Mouse (Mus musculus) embryonic stem cell, embryonic (primary cell): ENCODE data around the gene Dnase1l2.

ENCODE experiments used
- CTCF ChIA-PET, 4 experiments: fragments of 300-600 bp in 2 of 4; fragments of 350-600 bp in 2 of 4; sonication (Branson Sonifier 250); formaldehyde crosslinking; loops; one replicate each; lab custom pipeline; 2022; ENCODE audit warnings: inconsistent platforms in 2 of 4; lab: Charles Lee
- POLR2A ChIA-PET, 4 experiments: fragments of 300-600 bp in 2 of 4; fragments of 350-600 bp in 2 of 4; sonication (Branson Sonifier 250); formaldehyde crosslinking; loops; one replicate each; lab custom pipeline; 2022; ENCODE audit warnings: antibody characterized with exemption in 4 of 4, inconsistent platforms in 1 of 4; lab: Charles Lee

Gene Dnase1l2

DNA sequence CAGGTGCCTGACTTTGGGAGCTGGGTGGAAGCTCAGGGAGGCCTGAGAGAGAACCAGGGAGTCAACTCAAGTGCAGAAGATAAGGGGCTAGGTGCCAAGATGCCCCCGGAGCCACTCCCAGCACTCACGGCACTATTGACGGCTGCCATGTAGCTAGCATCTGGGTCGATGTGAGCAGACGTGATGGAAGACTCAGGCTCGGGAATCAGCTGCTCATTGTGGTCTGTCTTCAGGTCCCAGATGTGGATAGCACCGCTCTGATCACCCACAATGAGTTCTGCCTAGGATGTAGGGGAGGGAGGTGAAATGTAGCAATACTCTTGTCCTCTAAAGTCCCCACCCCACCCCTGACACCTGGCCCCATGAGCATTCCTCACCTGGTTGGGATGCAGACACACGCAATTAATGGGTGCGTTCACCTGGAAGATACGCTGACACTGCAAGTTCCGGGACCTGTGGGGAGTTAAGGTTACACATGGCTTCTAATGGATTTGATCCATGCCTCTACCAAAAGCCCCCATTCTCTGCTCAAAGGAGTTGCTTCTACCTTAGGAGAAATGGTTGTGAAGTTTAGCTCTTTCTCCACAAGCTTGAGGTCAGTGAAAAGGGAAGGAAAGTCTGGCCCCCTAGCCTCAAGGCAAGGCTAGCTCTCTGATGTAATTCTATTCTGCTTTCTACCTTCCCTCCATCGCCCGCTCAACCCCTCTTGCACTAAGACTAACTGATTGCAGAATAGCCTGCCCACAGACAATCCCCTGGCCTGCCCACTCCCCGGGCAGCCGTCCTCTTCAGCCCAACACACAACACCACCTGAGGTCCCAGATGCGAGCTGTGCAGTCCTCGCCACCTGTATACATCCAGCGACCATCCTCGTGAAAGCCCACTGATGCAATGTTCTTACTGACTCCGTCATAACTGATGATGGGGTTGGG lies 34.4 kb upstream of the Dnase1l2 start:
- ChIA-PET POLR2A (interaction anchor here (0.6 to 24.5 kb wide), 20 partner anchors 8 to 245 kb away, joined by 3 to 396 read pairs (median 8); partner anchors contain the start of genes Traf7 (in 3 of the 4), Rnps1 (in 2 of the 4), Pkd1 (in 1 of the 4) and Rab26 (in 1 of the 4)), CTCF (interaction anchor here in 2 of 4 experiments (0.9 to 3.1 kb wide), 2 partner anchors 50 to 129 kb away, joined by 4 to 32 read pairs; partner anchors contain the start of gene Traf7 (in 1 of the 2))

GRCm38 (mm10) chr17:24476022-24476776 lies 33.3 kb upstream of the Dnase1l2 start:
- ChIA-PET POLR2A (interaction anchor here in 3 of 4 experiments (0.6 to 24.5 kb wide), 17 partner anchors 9 to 215 kb away, joined by 3 to 396 read pairs (median 7); partner anchors contain the start of genes Traf7 (in 3 of the 3), Pkd1 (in 1 of the 3), Rab26 (in 1 of the 3) and Rnps1 (in 1 of the 3)), CTCF (interaction anchor here in 2 of 4 experiments (0.9 to 3.1 kb wide), 2 partner anchors 51 to 130 kb away, joined by 4 to 32 read pairs; partner anchors contain the start of gene Traf7 (in 1 of the 2))

DNA sequence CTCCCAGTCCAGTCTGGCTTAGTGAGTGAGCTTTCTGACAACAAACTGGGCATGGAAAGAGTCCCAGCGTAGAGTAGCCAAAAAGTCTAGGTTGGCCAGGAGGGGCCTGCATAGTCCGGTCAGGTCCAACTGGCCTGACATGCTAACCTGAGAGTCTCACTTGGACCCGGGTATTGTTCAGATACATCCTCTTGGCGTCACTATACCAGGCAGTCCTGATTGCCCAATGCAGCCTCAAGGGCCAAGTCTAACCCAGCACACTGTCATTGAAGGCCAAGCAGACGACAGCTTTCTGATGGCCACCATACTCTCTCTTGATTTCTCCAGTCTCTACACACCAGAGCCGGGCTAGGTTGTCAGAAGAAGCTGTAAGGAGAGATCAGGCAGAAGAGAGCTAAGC lies 32.7 kb upstream of the Dnase1l2 start:
- CTCF ChIA-PET = interaction anchor here in 1 of 4 experiments (0.7 kb wide), 1 partner anchor 124 kb away, joined by 3 read pairs; the partner anchor contains the start of gene Abca3

GRCm38 (mm10) chr17:24474557-24474956 lies 31.7 kb upstream of the Dnase1l2 start:
- CTCF ChIA-PET = interaction anchor here in 2 of 4 experiments (0.5 to 1.1 kb wide), 2 partner anchors 84 to 651 kb away, joined by 3 read pairs; no protein-coding TSS in a partner anchor
- POLR2A ChIA-PET = interaction anchor here in 3 of 4 experiments (0.6 to 24.5 kb wide), 9 partner anchors 10 to 55 kb away, joined by 3 to 396 read pairs (median 7); partner anchors contain the start of genes Traf7 (in 3 of the 3) and Rab26 (in 1 of the 3)

More for the DNA sequence above, 32.7 kb upstream of the Dnase1l2 start:
- POLR2A ChIA-PET = interaction anchor here in 3 of 4 experiments (0.6 to 24.5 kb wide), 13 partner anchors 9 to 61 kb away, joined by 3 to 396 read pairs (median 7); partner anchors contain the start of genes Traf7 (in 3 of the 3), Rab26 (in 1 of the 3) and Rnps1 (in 1 of the 3)

- ChIA-PET CTCF (interaction anchor here in 2 of 4 experiments (0.5 to 1.1 kb wide), 3 partner anchors 20 to 203 kb away, joined by 3 to 6 read pairs (median 3); no protein-coding TSS in a partner anchor), POLR2A (interaction anchor here in 3 of 4 experiments (0.9 to 24.5 kb wide), 20 partner anchors 10 to 322 kb away, joined by 3 to 396 read pairs (median 4); partner anchors contain the start of genes Traf7 (in 3 of the 3), Ccnf (in 1 of the 3), Eci1 (in 1 of the 3) and Pkd1 (in 1 of the 3))
Measured at GRCm38 (mm10) chr17:24473612-24474275, 30.8 kb upstream of the Dnase1l2 start, which contains the start of gene Bricd5. Gene Bricd5, plus strand, starts transcription at chr17:24473884.

- ChIA-PET CTCF (interaction anchor here in 2 of 4 experiments (0.6 to 1.6 kb wide), 4 partner anchors 8 to 11 kb away, joined by 3 to 5 read pairs (median 5); no protein-coding TSS in a partner anchor), POLR2A (interaction anchor here (0.7 to 24.5 kb wide), 22 partner anchors 7 to 221 kb away, joined by 3 to 396 read pairs (median 4); partner anchors contain the start of genes Traf7 (in 3 of the 4), Ccnf (in 1 of the 4), Eci1 (in 1 of the 4) and Mlst8 (in 1 of the 4))
Measured at GRCm38 (mm10) chr17:24472512-24472911, 29.6 kb upstream of the Dnase1l2 start.

GRCm38 (mm10) chr17:24470701-24471527 lies 28.0 kb upstream of the Dnase1l2 start:
- POLR2A ChIA-PET = interaction anchor here (0.6 to 24.5 kb wide), 41 partner anchors 8 to 628 kb away, joined by 3 to 396 read pairs (median 4); partner anchors contain the start of genes Mlst8 (in 3 of the 4), Pkd1 (in 3 of the 4), Traf7 (in 3 of the 4) and Zfp598 (in 2 of the 4)
- CTCF ChIA-PET = interaction anchor here in 3 of 4 experiments (0.5 to 2.5 kb wide), 7 partner anchors 8 to 222 kb away, joined by 3 to 45 read pairs (median 3); partner anchors contain the start of gene Mlst8 (in 1 of the 3)

- CTCF ChIA-PET = interaction anchor here in 3 of 4 experiments (0.5 to 2.5 kb wide), 8 partner anchors 9 to 222 kb away, joined by 3 to 45 read pairs (median 3); partner anchors contain the start of gene Mlst8 (in 1 of the 3)
- POLR2A ChIA-PET = interaction anchor here (0.6 to 24.5 kb wide), 42 partner anchors 8 to 627 kb away, joined by 3 to 396 read pairs (median 4); partner anchors contain the start of genes Mlst8 (in 3 of the 4), Pkd1 (in 3 of the 4), Traf7 (in 3 of the 4) and Zfp598 (in 2 of the 4)
Measured at GRCm38 (mm10) chr17:24469910-24470602, 27.2 kb upstream of the Dnase1l2 start, which contains the start of the genes E4f1 and Pgp. Gene E4f1, minus strand, starts transcription at chr17:24470313. Gene Pgp, plus strand, starts transcription at chr17:24470392.

- ChIA-PET POLR2A (interaction anchor here (0.7 to 24.5 kb wide), 40 partner anchors 8 to 267 kb away, joined by 3 to 396 read pairs (median 4); partner anchors contain the start of genes Mlst8 (in 3 of the 4), Traf7 (in 3 of the 4), Pkd1 (in 2 of the 4) and Zfp598 (in 2 of the 4)), CTCF (interaction anchor here in 3 of 4 experiments (0.6 to 2.5 kb wide), 7 partner anchors 8 to 346 kb away, joined by 3 to 45 read pairs (median 3); partner anchors contain the start of genes Mlst8 (in 1 of the 3) and Traf7 (in 1 of the 3))
Measured at GRCm38 (mm10) chr17:24469336-24469909, 26.5 kb upstream of the Dnase1l2 start.

DNA sequence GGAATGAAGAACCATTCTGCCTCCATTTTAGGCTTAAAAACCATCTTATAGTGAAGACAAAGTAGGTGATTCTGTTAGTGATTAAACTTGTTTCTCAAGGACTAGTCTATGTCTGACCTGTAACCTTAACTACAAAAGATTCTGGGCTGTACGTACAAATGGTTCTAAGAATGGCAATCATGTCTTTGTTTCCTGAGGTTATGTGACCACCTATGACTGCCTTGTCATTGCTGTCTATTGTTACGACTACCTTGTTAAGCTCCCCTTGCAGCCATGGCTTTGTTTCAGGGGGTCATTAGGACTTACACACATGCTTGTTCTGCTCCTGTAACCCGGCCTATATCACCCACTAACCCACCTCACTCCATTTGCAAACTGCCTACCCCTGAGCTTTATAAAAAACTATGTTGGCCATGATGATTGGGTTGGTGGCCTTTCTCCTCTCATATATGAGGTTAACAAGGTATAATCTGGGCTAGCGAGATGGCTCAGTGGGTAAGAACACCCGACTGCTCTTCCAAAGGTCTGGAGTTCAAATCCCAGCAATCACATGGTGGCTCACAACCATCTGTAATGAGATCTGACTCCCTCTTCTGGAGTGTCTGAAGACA lies 25.8 kb upstream of the Dnase1l2 start:
- ChIA-PET CTCF (interaction anchor here in 3 of 4 experiments (0.6 to 1.0 kb wide), 3 partner anchors 11 to 346 kb away, joined by 3 to 4 read pairs (median 3); partner anchors contain the start of gene Traf7 (in 1 of the 3)), POLR2A (interaction anchor here in 3 of 4 experiments (0.9 to 24.5 kb wide), 18 partner anchors 9 to 317 kb away, joined by 3 to 396 read pairs (median 4); partner anchors contain the start of genes Mlst8 (in 3 of the 3), Traf7 (in 3 of the 3), Ccnf (in 1 of the 3) and Rab26 (in 1 of the 3))

- ChIA-PET POLR2A (interaction anchor here in 3 of 4 experiments (0.8 to 3.0 kb wide), 25 partner anchors 8 to 253 kb away, joined by 3 to 23 read pairs (median 5); partner anchors contain the start of genes Traf7 (in 3 of the 3), Mlst8 (in 2 of the 3), Bricd5 (in 1 of the 3) and Nthl1 (in 1 of the 3)), CTCF (interaction anchor here (0.6 to 1.5 kb wide), 11 partner anchors 9 to 361 kb away, joined by 3 to 8 read pairs (median 3); partner anchors contain the start of gene Mlst8 (in 1 of the 4))
Measured at GRCm38 (mm10) chr17:24463374-24464133, 20.6 kb upstream of the Dnase1l2 start.

- POLR2A ChIA-PET = interaction anchor here in 3 of 4 experiments (0.8 to 3.0 kb wide), 23 partner anchors 8 to 228 kb away, joined by 3 to 23 read pairs (median 5); partner anchors contain the start of genes Mlst8 (in 2 of the 3), Traf7 (in 2 of the 3), Bricd5 (in 1 of the 3) and Nthl1 (in 1 of the 3)
- CTCF ChIA-PET = interaction anchor here in 3 of 4 experiments (0.6 to 1.5 kb wide), 7 partner anchors 16 to 204 kb away, joined by 3 to 8 read pairs (median 3); partner anchors contain the start of gene Mlst8 (in 1 of the 3)
Measured at GRCm38 (mm10) chr17:24462932-24463331, 20.0 kb upstream of the Dnase1l2 start.
